Mouse (Mus musculus): ENCODE results near the gene Pdcl. TPM values are rescaled to one million over a fixed set of nuclear protein-coding genes. Genes with fewer than 3 reads are reported as not detected.

Gene Pdcl
- polyA plus RNA-seq, 1 experiment, result 12.3 TPM

DNA sequence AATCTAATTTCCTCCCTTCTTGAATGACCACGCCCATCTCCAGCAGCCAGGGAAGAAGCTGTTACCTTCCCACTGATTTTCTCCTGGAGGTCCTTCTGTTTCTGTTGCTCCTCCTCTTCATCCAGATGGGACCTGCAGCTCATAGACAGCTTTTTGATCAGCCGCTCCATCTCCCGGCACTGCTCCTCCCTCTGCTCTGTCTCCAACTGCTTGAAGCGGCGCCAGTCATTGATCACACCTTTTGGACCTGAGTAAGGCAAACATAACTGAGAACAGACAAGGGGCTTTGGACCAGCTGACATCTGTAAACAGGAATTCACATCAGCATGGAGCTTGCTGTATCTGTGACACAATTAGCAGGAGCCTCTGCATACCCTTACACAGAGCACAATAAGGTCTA, 3.6 kb downstream of the Pdcl start:
- DNase-seq, result no peak
- TF ChIP-seq CTCF (conservative IDR thresholded peaks at IDR 0.05; ENCODE audit: insufficient read depth, insufficient read length, low read depth, low read length), result no peak
- TF ChIP-seq POLR2A (IDR thresholded peaks at IDR 0.05; ENCODE audit: low read depth, low read length), result no peak
- Histone ChIP-seq H3K36me3 (ENCODE audit: control insufficient read depth, insufficient read depth, low read length) (peaks cover 10% of the 10 kb centered on the region), H3K4me1 (ENCODE audit: control insufficient read depth, insufficient read depth, low read length) (no peaks in the 10 kb centered on the region), H3K27me3 (replicated peaks; ENCODE audit: control insufficient read depth, insufficient read depth, low read length) (no peaks in the 10 kb centered on the region), H3K27ac (ENCODE audit: insufficient read depth, low read depth, low read length) (no peak overlapping the region), H3K4me3 (ENCODE audit: insufficient read depth, low read depth, low read length) (no peak overlapping the region)
- 100% methylated on average over 5 of the region's 5 CpGs for WGBS

DNA sequence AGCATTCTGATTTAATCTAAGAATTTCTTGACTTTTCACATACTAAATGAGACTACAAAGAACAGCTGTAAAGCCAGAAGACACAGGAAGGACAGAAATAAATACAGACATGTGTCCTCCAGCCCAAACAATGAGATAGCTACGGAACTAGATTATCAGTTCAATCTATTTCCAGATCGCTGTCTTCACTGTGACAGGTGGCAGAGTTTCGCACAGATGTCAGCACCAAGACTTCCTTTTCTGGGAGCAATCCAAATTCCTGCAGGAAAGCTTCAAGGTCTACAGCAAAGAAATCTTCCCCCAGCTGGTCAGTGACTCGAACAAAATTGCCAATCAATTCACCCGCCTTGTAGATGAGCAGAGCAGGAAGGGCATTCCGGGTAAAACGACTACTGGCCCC, 7.5 kb downstream of the Pdcl start:
- H3K4me3 ChIP-seq (ENCODE audit: insufficient read depth, low read depth, low read length), result no peak overlapping the region

DNA sequence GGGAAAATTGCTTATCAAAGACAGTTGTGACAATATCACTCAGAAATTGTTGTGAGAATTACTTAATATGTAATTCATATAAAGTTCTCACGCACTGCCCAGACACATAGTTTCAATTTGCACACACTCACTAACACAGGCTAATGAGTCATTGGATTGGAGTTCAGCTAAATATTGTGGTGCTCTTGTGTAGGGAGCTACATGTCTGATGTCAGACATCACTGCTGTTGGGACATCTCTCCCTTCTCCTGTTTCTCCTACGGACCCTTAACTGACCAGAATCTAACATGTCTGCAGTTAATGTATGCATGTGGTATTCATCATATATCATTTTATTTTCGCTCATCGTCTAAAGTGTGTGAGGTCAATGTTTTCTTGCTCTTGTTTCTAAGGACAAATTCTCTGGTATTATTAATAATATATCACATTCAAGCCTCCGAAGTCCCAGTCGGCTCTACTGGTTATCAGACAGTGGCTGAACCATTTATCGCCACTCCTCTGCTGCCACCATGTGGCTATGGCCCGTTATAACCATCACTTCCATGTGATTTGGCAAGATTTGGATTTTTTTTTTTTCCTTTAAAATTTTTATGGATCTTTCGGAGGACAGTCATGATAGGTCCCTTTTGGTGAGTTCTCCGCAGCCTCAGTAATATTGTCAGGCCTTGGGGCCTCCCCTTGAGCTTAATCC, 20.5 kb downstream of the Pdcl start:
- 51% methylated on average over 10 of the region's 10 CpGs for WGBS
- H3K4me3 ChIP-seq (ENCODE audit: insufficient read depth, low read depth, low read length), result no peak overlapping the region
- DNase-seq, result peak; percentile 51
- no peaks in the 10 kb centered on the region for H3K27me3 ChIP-seq (replicated peaks; ENCODE audit: control insufficient read depth, insufficient read depth, low read length)
- TF ChIP-seq CTCF (conservative IDR thresholded peaks at IDR 0.05; ENCODE audit: insufficient read depth, insufficient read length, low read depth, low read length) (peak; percentile 79), POLR2A (IDR thresholded peaks at IDR 0.05; ENCODE audit: low read depth, low read length) (no peak)
- no peaks in the 10 kb centered on the region for H3K4me1 ChIP-seq (ENCODE audit: control insufficient read depth, insufficient read depth, low read length)
- no peak overlapping the region for H3K27ac ChIP-seq (ENCODE audit: insufficient read depth, low read depth, low read length)
- H3K36me3 ChIP-seq (ENCODE audit: control insufficient read depth, insufficient read depth, low read length), result no peaks in the 10 kb centered on the region

More for the DNA sequence above, 7.5 kb downstream of the Pdcl start:
- Histone ChIP-seq H3K27ac (ENCODE audit: insufficient read depth, low read depth, low read length) (no peak overlapping the region), H3K36me3 (ENCODE audit: control insufficient read depth, insufficient read depth, low read length) (peaks cover 10% of the 10 kb centered on the region), H3K27me3 (replicated peaks; ENCODE audit: control insufficient read depth, insufficient read depth, low read length) (no peaks in the 10 kb centered on the region), H3K4me1 (ENCODE audit: control insufficient read depth, insufficient read depth, low read length) (no peaks in the 10 kb centered on the region)
- peak; percentile 70 for DNase-seq
- 76% methylated on average over 7 of the region's 7 CpGs for WGBS
- no peak for TF ChIP-seq POLR2A (IDR thresholded peaks at IDR 0.05; ENCODE audit: low read depth, low read length)

DNA sequence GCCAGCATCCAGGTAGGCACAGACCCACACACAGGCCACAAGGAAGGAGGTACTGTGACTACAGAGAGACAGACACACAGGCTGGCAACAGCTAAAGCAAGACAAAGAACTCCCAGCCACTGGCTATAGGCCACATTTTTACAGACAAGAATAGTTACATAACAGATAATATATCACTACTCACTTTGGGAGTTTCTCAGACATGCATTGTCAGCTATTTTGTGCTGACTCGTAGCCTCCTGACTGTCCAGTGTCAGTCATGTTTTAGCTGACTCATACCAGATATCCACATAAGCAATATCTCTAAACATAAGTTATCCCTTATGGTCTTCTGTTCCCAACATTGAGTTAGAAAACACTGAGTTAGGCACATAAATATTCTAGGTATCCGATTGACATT, 25.8 kb downstream of the Pdcl start:
- WGBS, result 69% methylated on average over 2 of the region's 2 CpGs
- Histone ChIP-seq H3K27ac (ENCODE audit: insufficient read depth, low read depth, low read length) (no peak overlapping the region), H3K27me3 (replicated peaks; ENCODE audit: control insufficient read depth, insufficient read depth, low read length) (no peaks in the 10 kb centered on the region), H3K36me3 (ENCODE audit: control insufficient read depth, insufficient read depth, low read length) (no peaks in the 10 kb centered on the region), H3K4me1 (ENCODE audit: control insufficient read depth, insufficient read depth, low read length) (no peaks in the 10 kb centered on the region), H3K4me3 (ENCODE audit: insufficient read depth, low read depth, low read length) (no peak overlapping the region)
- no peak for TF ChIP-seq POLR2A (IDR thresholded peaks at IDR 0.05; ENCODE audit: low read depth, low read length)
- no peak for TF ChIP-seq CTCF (conservative IDR thresholded peaks at IDR 0.05; ENCODE audit: insufficient read depth, insufficient read length, low read depth, low read length)
- DNase-seq, result no peak

GRCm38 (mm10) chr2:37326215-37326614, 32.9 kb downstream of the Pdcl start, which contains the start of gene Olfr368:
Gene Olfr368, plus strand, starts transcription at chr2:37326515.
- Histone ChIP-seq H3K36me3 (ENCODE audit: control insufficient read depth, insufficient read depth, low read length) (no peaks in the 10 kb centered on the region), H3K4me1 (ENCODE audit: control insufficient read depth, insufficient read depth, low read length) (no peaks in the 10 kb centered on the region), H3K27me3 (replicated peaks; ENCODE audit: control insufficient read depth, insufficient read depth, low read length) (no peaks in the 10 kb centered on the region), H3K4me3 (ENCODE audit: insufficient read depth, low read depth, low read length) (no peak within 1 kb of the TSS), H3K27ac (ENCODE audit: insufficient read depth, low read depth, low read length) (no peak within 1 kb of the TSS)
- TF ChIP-seq CTCF (conservative IDR thresholded peaks at IDR 0.05; ENCODE audit: insufficient read depth, insufficient read length, low read depth, low read length), result no peak
- TF ChIP-seq POLR2A (IDR thresholded peaks at IDR 0.05; ENCODE audit: low read depth, low read length), result no peak
- WGBS, result 83% methylated on average over 1 of the region's 1 CpGs
- DNase-seq, result no peak

Other genes with a start within 250 kb of the Pdcl start
- gene Olfr362, start 241.4 kb downstream of the Pdcl start, polyA plus RNA-seq (2012; rRNA removed), result not detected in 2 replicates
- not detected in 2 replicates for gene Olfr364-ps1, start 220.0 kb downstream of the Pdcl start, polyA plus RNA-seq (2012; rRNA removed)
- gene Olfr365, start 171.1 kb downstream of the Pdcl start, polyA plus RNA-seq (2012; rRNA removed), result not detected in 2 replicates
- gene Olfr366, start 147.8 kb downstream of the Pdcl start, polyA plus RNA-seq (2012; rRNA removed), result not detected in 2 replicates
- not detected in 2 replicates for gene Olfr368, start 32.8 kb downstream of the Pdcl start, polyA plus RNA-seq (2012; rRNA removed)
- gene Rc3h2, start 63.6 kb upstream of the Pdcl start, polyA plus RNA-seq (2012; rRNA removed), result 6.4 and 7.0 TPM in 2 replicates
- 2.0 and 2.2 TPM in 2 replicates for gene Zbtb26, start 83.8 kb upstream of the Pdcl start, polyA plus RNA-seq (2012; rRNA removed)
- 1.8 and 2.3 TPM in 2 replicates for gene Zbtb6, start 83.8 kb upstream of the Pdcl start, polyA plus RNA-seq (2012; rRNA removed)
- 9.0 and 10.5 TPM in 2 replicates for gene Rabgap1, start 83.9 kb upstream of the Pdcl start, polyA plus RNA-seq (2012; rRNA removed)
- 0.20 TPM in 2 replicates for gene Gpr21, start 157.0 kb upstream of the Pdcl start, polyA plus RNA-seq (2012; rRNA removed)

Data from kidney, adult 2 months (tissue).